Mouse (Mus musculus) cerebellum, postnatal 10 days (tissue): ENCODE measurements at regions not wholly inside any gene's neighbourhood (a gene's known extent, or its start where the extent isn't known, plus 50 kb on each side); places are given as distances from the start of the nearest gene placed in this dataset.
A peak's percentile ranks its signal among the peaks of the same experiment; 100 is the strongest.

Source experiments
- DNase-seq, 2 experiments: peaks; one replicate each; pipeline ENCODE4 v3.0.0; 2021; ENCODE audit warnings: mixed read lengths in 2 of 2

DNA sequence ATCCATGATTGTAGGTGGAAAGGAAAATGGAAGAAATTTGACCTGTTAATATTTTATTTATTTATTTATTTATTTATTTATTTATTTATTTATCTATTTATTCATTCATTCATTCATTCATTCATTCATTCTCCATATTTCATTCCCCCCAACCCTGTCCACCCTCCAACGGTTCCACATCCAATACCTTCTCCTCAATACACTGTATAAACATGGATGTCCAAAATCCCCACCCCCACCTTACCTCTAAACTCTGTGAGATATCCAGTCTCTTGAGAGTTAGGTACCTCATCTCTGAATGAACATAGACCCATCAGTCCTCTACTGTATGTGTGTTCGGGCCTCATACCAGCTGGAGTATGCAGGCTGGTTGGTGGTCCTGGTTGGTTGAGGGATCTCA lies 212.2 kb downstream of the Cdh7 start:
- DNase-seq: no peak

DNA sequence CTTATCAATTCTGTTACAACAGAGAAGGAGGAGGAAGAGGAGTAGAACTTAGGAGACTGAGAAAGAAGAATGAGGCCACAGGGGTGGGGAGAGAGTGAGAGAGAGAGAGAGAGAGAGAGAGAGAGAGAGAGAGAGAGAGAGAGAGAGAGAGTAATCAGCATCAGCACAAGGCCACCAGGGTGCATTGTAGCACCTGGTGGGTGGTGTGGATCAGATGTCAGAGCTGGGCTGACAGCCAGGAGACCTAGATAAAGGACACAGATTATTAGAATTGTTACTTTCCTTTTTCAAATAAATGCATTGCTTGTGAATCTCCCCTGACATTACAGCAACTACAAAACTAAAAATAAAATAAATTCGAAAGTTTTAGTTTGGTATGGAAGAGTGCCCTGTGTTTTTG lies 233.7 kb downstream of the Cdh7 start:
- peak; percentile 32 to 48 for DNase-seq

- no peak for DNase-seq
Observed at GRCm38 (mm10) chr1:110246218-110246617, 264.0 kb downstream of the Cdh7 start.
